Mouse (Mus musculus): ENCODE data around the gene Blm.

DNA sequence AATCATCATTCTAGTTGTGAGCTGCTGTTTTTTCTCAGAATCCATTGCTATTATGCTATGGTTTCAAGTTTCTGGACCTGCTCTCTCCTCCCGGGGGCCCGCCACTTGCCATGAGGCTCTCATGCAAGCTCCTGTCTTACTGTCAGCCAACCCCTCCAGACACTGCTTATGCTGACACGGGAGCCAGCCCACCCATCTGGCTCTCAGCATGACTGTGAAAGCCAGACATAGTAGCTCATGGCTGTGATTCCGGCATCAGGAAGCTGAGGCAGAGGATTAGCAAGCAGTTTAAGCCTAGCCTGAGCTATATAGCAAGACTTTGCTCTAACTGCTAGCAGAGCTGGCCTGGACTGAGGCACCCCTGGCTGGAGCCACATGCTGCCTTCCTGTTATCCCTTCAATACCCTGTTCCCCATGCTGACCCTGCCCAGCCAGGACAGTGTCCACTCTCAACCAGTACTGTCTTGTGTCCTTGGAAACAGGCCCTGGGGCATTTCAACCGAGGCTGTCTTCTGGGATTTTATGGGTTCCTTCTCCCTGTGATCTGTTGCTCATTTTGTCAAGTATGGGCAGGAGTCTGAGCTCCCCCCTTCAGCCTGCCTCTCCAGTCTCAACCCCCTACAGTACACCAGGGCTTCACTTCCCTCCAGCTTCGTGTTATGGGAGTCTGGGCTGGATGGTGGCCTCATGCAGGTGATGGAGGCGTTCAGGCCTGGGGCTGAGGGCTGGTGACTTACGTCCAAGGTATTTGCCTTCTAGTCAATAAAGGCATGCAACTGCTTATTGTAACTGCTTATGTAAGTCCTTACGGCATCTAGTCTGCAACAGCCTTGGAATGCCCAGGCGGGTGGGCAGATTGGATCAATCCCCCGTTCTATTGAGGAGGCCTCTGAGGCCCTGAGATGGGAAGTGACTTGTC lies 92.7 kb downstream of the Blm start:
- TF ChIP-seq POLR2A (IDR thresholded peaks at IDR 0.05; ENCODE audit: extremely low read depth, insufficient read depth, low read length) (no peak), CTCF (IDR thresholded peaks at IDR 0.05; ENCODE audit: low read depth, low read length) (no peak)

Data from liver, adult 2 months (tissue).